In the genomic region with DNA sequence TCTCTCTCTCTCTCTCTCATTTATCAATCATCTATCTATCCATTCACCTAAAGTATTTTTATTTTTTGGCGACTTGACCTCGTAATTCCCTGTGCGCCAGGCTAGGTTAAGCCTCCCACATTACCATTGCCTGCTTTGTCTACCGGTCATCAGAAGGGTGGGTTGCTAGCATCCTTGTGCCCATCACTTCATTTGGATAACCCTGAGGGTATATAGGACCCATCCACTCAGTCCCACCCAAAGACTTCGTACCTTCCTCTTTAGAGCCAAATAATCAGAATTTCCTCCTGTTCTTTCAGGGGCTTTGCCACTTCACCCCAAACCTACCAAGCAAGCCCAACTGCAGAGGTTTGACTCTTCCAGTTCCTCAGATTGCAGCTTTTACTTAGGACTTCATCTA, we compare ENCODE assay signal across 8 mouse cellular contexts. TPM values are rescaled to one million over a fixed set of nuclear protein-coding genes. Genes with fewer than 3 reads are reported as not detected.
DNase-seq lines count a peak whose midpoint lies in the region; ATAC-seq and TF ChIP-seq lines count a peak whose summit lies in the region.

No protein-coding gene starts in this region.

- TF ChIP-seq EP300 in heart, adult 2 months (IDR thresholded peaks at IDR 0.05; ENCODE audit: insufficient read depth, low read depth, low read length): no peak

- TF ChIP-seq POLR2A in heart, adult 2 months (IDR thresholded peaks at IDR 0.05; ENCODE audit: insufficient read depth, low read depth, low read length): no peak

- H3K4me2 ChIP-seq in heart, embryonic 14.5 days (ENCODE audit: low read length): peak overlapping the region; percentile 69
- H3K4me2 ChIP-seq in heart, embryonic 16.5 days (ENCODE audit: low read depth, low read length): peak overlapping the region; percentile 75
- H3K4me2 ChIP-seq in midbrain, embryonic 11.5 days: peak overlapping the region; percentile 54

- no peaks in the 10 kb centered on the region for H3K27me3 ChIP-seq in heart, embryonic 14.5 days (ENCODE audit: control insufficient read depth, insufficient read depth, low read length)
- no peaks in the 10 kb centered on the region for H3K27me3 ChIP-seq in heart, adult 2 months (ENCODE audit: control insufficient read depth, insufficient read depth, low read length)
- no peaks in the 10 kb centered on the region for H3K27me3 ChIP-seq in heart, embryonic 16.5 days (ENCODE audit: control insufficient read depth, insufficient read depth, low read length)
- H3K27me3 ChIP-seq in midbrain, embryonic 11.5 days (ENCODE audit: control insufficient read depth, insufficient read depth, low read length): no peaks in the 10 kb centered on the region

- no peaks in the 10 kb centered on the region for H3K79me2 ChIP-seq in heart, adult 2 months (replicated peaks; ENCODE audit: control insufficient read depth, insufficient read depth, low read length)

- peak overlapping the region; percentile 66; the same call in 1 of the 2 replicates for H3K9ac ChIP-seq in heart, embryonic 14.5 days (ENCODE audit: low read length)
- no peak overlapping the region for H3K9ac ChIP-seq in heart, adult 2 months (ENCODE audit: low read depth, low read length)
- no peak overlapping the region for H3K9ac ChIP-seq in heart, embryonic 16.5 days (ENCODE audit: low read length)
- H3K9ac ChIP-seq in midbrain, embryonic 11.5 days (ENCODE audit: low read length): peak overlapping the region; percentile 83

- no peak overlapping the region for H3K27ac ChIP-seq in heart, embryonic 14.5 days (replicated peaks in 1 of 2; ENCODE audit: control insufficient read depth in 1 of 2, insufficient read depth in 1 of 2, low read depth in 2 of 2, low read length in 2 of 2)
- no peak overlapping the region for H3K27ac ChIP-seq in heart, adult 2 months
- no peak overlapping the region; the same call in 1 of the 2 replicates for H3K27ac ChIP-seq in heart, embryonic 16.5 days (ENCODE audit: low read length)
- H3K27ac ChIP-seq in midbrain, embryonic 11.5 days (ENCODE audit: low read depth, low read length): no peak overlapping the region

- WGBS in heart, embryonic 14.5 days: 12% methylated on average over 5 of the region's 5 CpGs
- WGBS in heart, adult 2 months: 16% methylated on average over 5 of the region's 5 CpGs
- WGBS in heart, embryonic 16.5 days: 14% methylated on average over 5 of the region's 5 CpGs
- WGBS in midbrain, embryonic 11.5 days: 17% methylated on average over 5 of the region's 5 CpGs

- no peaks in the 10 kb centered on the region for H3K9me3 ChIP-seq in heart, embryonic 14.5 days (ENCODE audit: control insufficient read depth, low read length)
- no peaks in the 10 kb centered on the region for H3K9me3 ChIP-seq in heart, embryonic 16.5 days (replicated peaks; ENCODE audit: control insufficient read depth, low read length)
- no peaks in the 10 kb centered on the region for H3K9me3 ChIP-seq in midbrain, embryonic 11.5 days (ENCODE audit: control insufficient read depth, low read length)

- intact Hi-C loops in heart, adult 2 months (cut with DNase I): loop anchor here (1.0 to 10.0 kb wide), 5 partner anchors 17 to 1248 kb away; partner anchors contain the start of genes AI597479, Ercc5, Mrps9 and Tgfbrap1

- ATAC-seq in heart, embryonic 14.5 days (ENCODE audit: insufficient number of reproducible peaks, insufficient read depth, low FRiP score, low read depth): no peak
- ATAC-seq in heart, embryonic 16.5 days (replicated peaks; ENCODE audit: extremely low read depth, insufficient read depth, low FRiP score): no peak
- peak; percentile 12; the same call in 1 of the 2 replicates for ATAC-seq in midbrain, embryonic 11.5 days (ENCODE audit: low FRiP score)

- no peak for DNase-seq in heart, adult 2 months
- DNase-seq in MN1 (ENCODE audit: low spot score): peak; percentile 32
- DNase-seq in midbrain, embryonic 11.5 days (ENCODE audit: low spot score, missing footprints): peak; percentile 89
- DNase-seq in right cerebral cortex, postnatal 4 days: no peak
- DNase-seq in layer of hippocampus, adult 8-10 months (ENCODE audit: low spot score in 2 of 2): no peak
- DNase-seq in lung, postnatal 4 days: no peak

- peaks cover 42% of the 10 kb centered on the region for H3K36me3 ChIP-seq in heart, embryonic 14.5 days (ENCODE audit: control insufficient read depth, insufficient read depth, low read length)
- no peaks in the 10 kb centered on the region; the same call in 1 of the 2 replicates for H3K36me3 ChIP-seq in heart, adult 2 months (ENCODE audit: control insufficient read depth, insufficient read depth, low read length)
- H3K36me3 ChIP-seq in heart, embryonic 16.5 days (ENCODE audit: control insufficient read depth, insufficient read depth): peaks cover 17% of the 10 kb centered on the region
- H3K36me3 ChIP-seq in midbrain, embryonic 11.5 days (ENCODE audit: control insufficient read depth, insufficient read depth, low read length): peaks cover 1% of the 10 kb centered on the region; the same call in 1 of the 2 replicates

- H3K4me3 ChIP-seq in heart, embryonic 14.5 days (ENCODE audit: control insufficient read depth in 1 of 2, insufficient read depth in 1 of 2, low read depth in 1 of 2, low read length in 2 of 2): peak overlapping the region in 1 of 2 experiments; percentile 71; a peak in 2 of 4 replicates
- H3K4me3 ChIP-seq in heart, adult 2 months: no peak overlapping the region
- peak overlapping the region; percentile 89 for H3K4me3 ChIP-seq in heart, embryonic 16.5 days (ENCODE audit: low read length)
- H3K4me3 ChIP-seq in midbrain, embryonic 11.5 days (ENCODE audit: low read depth, low read length): peak overlapping the region; percentile 83

- TF ChIP-seq CTCF in heart, adult 2 months (IDR thresholded peaks at IDR 0.05): no peak

- H3K4me1 ChIP-seq in heart, embryonic 14.5 days (ENCODE audit: control insufficient read depth in 2 of 2, insufficient read depth in 2 of 2, low read length in 2 of 2): peaks cover 0 to 10% of the 10 kb centered on the region in 2 experiments; a peak in 3 of 4 replicates
- H3K4me1 ChIP-seq in heart, adult 2 months (ENCODE audit: control insufficient read depth, insufficient read depth, low read length): no peaks in the 10 kb centered on the region; the same call in 1 of the 2 replicates
- peaks cover 9% of the 10 kb centered on the region for H3K4me1 ChIP-seq in heart, embryonic 16.5 days (ENCODE audit: control insufficient read depth, insufficient read depth, low read length)
- peaks cover 9% of the 10 kb centered on the region; the same call in 1 of the 2 replicates for H3K4me1 ChIP-seq in midbrain, embryonic 11.5 days (ENCODE audit: control insufficient read depth, insufficient read depth, low read length)

RNA-seq across cellular contexts. Expression of gene Tex30, which starts 0.7 kb away (rescaled TPM):
- polyA plus RNA-seq in heart, embryonic 14.5 days (2014; fragmentation: Nextera tagmentation; extraction: Ambion mirVana): 66.1 and 69.7 TPM in 2 replicates
- 1 to 10 TPM; 7.6 TPM for total RNA-seq in heart, adult 2 months (2021)
- polyA plus RNA-seq in heart, adult 2 months (2012; rRNA removed): 4.2 and 7.1 TPM in 2 replicates
- 62.9 and 74.8 TPM in 2 replicates for polyA plus RNA-seq in heart, embryonic 16.5 days (2015; fragmentation: Nextera tagmentation; extraction: Ambion mirVana)
- polyA plus RNA-seq in midbrain, embryonic 11.5 days (2014; fragmentation: Nextera tagmentation; extraction: Ambion mirVana): 110 and 115 TPM in 2 replicates
- total RNA-seq in layer of hippocampus, adult 8-10 months (2022): 1 to 10 TPM; 6.7 to 8.2 (median 7.4) TPM

RNA-seq across cellular contexts. Expression of gene Kdelc1, which starts 15.7 kb away (rescaled TPM):
- polyA plus RNA-seq in heart, embryonic 14.5 days (2014; fragmentation: Nextera tagmentation; extraction: Ambion mirVana): 44.6 and 48.8 TPM in 2 replicates
- 10 to 100 TPM; 18.1 to 20.3 TPM for total RNA-seq in heart, adult 2 months (2021)
- 14.9 and 20.7 TPM in 2 replicates for polyA plus RNA-seq in heart, adult 2 months (2012; rRNA removed)
- 40.3 and 41.2 TPM in 2 replicates for polyA plus RNA-seq in heart, embryonic 16.5 days (2015; fragmentation: Nextera tagmentation; extraction: Ambion mirVana)
- 56.8 and 62.1 TPM in 2 replicates for polyA plus RNA-seq in midbrain, embryonic 11.5 days (2014; fragmentation: Nextera tagmentation; extraction: Ambion mirVana)
- total RNA-seq in layer of hippocampus, adult 8-10 months (2022): 10 to 100 TPM in 2 of 4 experiments, 1 to 10 TPM in 2; 9.4 to 10.6 (median 10.1) TPM

RNA-seq across cellular contexts. Expression of gene Bivm, which starts 15.8 kb away (rescaled TPM):
- 12.2 and 15.3 TPM in 2 replicates for polyA plus RNA-seq in heart, embryonic 14.5 days (2014; fragmentation: Nextera tagmentation; extraction: Ambion mirVana)
- 10 to 100 TPM; 11.5 to 12.4 TPM for total RNA-seq in heart, adult 2 months (2021)
- 4.6 and 8.6 TPM in 2 replicates for polyA plus RNA-seq in heart, adult 2 months (2012; rRNA removed)
- 11.0 and 13.4 TPM in 2 replicates for polyA plus RNA-seq in heart, embryonic 16.5 days (2015; fragmentation: Nextera tagmentation; extraction: Ambion mirVana)
- polyA plus RNA-seq in midbrain, embryonic 11.5 days (2014; fragmentation: Nextera tagmentation; extraction: Ambion mirVana): 27.9 and 31.2 TPM in 2 replicates
- 10 to 100 TPM; 29.7 to 47.3 (median 36.8) TPM for total RNA-seq in layer of hippocampus, adult 8-10 months (2022)

RNA-seq across cellular contexts. Expression of gene Gm8251, which starts 41.2 kb away (rescaled TPM):
- 0.07 TPM in 1 of 2 replicates, not detected in the other for polyA plus RNA-seq in heart, embryonic 14.5 days (2014; fragmentation: Nextera tagmentation; extraction: Ambion mirVana)
- total RNA-seq in heart, adult 2 months (2021): not detected
- polyA plus RNA-seq in heart, adult 2 months (2012; rRNA removed): not detected in 2 replicates
- polyA plus RNA-seq in heart, embryonic 16.5 days (2015; fragmentation: Nextera tagmentation; extraction: Ambion mirVana): 0.05 and 0.06 TPM in 2 replicates
- polyA plus RNA-seq in midbrain, embryonic 11.5 days (2014; fragmentation: Nextera tagmentation; extraction: Ambion mirVana): 0.26 and 0.29 TPM in 2 replicates
- total RNA-seq in layer of hippocampus, adult 8-10 months (2022): not detected

RNA-seq across cellular contexts. Expression of gene Ercc5, which starts 44.6 kb away (rescaled TPM):
- 13.7 and 16.4 TPM in 2 replicates for polyA plus RNA-seq in heart, embryonic 14.5 days (2014; fragmentation: Nextera tagmentation; extraction: Ambion mirVana)
- 10 to 100 TPM; 16.9 to 17.0 TPM for total RNA-seq in heart, adult 2 months (2021)
- 4.1 and 7.3 TPM in 2 replicates for polyA plus RNA-seq in heart, adult 2 months (2012; rRNA removed)
- 13.4 and 14.6 TPM in 2 replicates for polyA plus RNA-seq in heart, embryonic 16.5 days (2015; fragmentation: Nextera tagmentation; extraction: Ambion mirVana)
- polyA plus RNA-seq in midbrain, embryonic 11.5 days (2014; fragmentation: Nextera tagmentation; extraction: Ambion mirVana): 41.8 and 43.5 TPM in 2 replicates
- 10 to 100 TPM; 19.7 to 22.8 (median 21.5) TPM for total RNA-seq in layer of hippocampus, adult 8-10 months (2022)

Comparison
In these comparisons a context has a peak if more than half of its experiments do, and no peak if none do; other contexts are left out.
1. H3K9ac ChIP-seq: peak in heart, embryonic 14.5 days (single experiment) and midbrain, embryonic 11.5 days (single experiment); none in heart, adult 2 months (single experiment) and heart, embryonic 16.5 days (single experiment).
2. DNase-seq: peak in MN1 (single experiment) and midbrain, embryonic 11.5 days (single experiment); none in heart, adult 2 months (0 of 2), right cerebral cortex, postnatal 4 days (single experiment), layer of hippocampus, adult 8-10 months (0 of 2) and lung, postnatal 4 days (0 of 2).
3. Peak in every context shown above with its lines, with median percentiles within 50 percentile points of each other: H3K4me2 ChIP-seq.